16 mouse cellular contexts compared by ENCODE assay signal in genomic region chr17:14387261-14387660, GRCm38 (mm10).
"Had no signal": no experiment of that assay in that cellular context is flagged by ENCODE, and none has a peak within 500 bp of the region (broad histone marks: within the 10 kb centered on the region; RNA-seq: fewer than 3 reads in every experiment).

No protein-coding gene starts in this region.

- DNase-seq: kidney, adult 18-20 months; kidney, postnatal 10 days; kidney, postnatal 4 days; left cerebral cortex, postnatal 4 days; lung, postnatal 14 days; spleen, adult 18-20 months; thymus, adult 18-20 months; thymus, postnatal 14 days had no signal

- H3K4me3 ChIP-seq: intestine, embryonic 15.5 days; liver, embryonic 15.5 days; lung, embryonic 15.5 days; megakaryocyte, embryonic 14.5 days; midbrain, embryonic 12.5 days; neural tube, embryonic 12.5 days had no signal

- H3K4me2 ChIP-seq: intestine, embryonic 15.5 days; liver, embryonic 11.5 days; liver, embryonic 15.5 days; lung, embryonic 15.5 days; midbrain, embryonic 12.5 days; neural tube, embryonic 12.5 days had no signal

- H3K27ac ChIP-seq: intestine, embryonic 15.5 days; liver, embryonic 15.5 days; lung, embryonic 15.5 days; macrophage; midbrain, embryonic 12.5 days; neural tube, embryonic 12.5 days had no signal

- H3K9me3 ChIP-seq: intestine, embryonic 15.5 days; liver, embryonic 15.5 days; lung, embryonic 15.5 days; midbrain, embryonic 12.5 days; neural tube, embryonic 12.5 days had no signal

- H3K9ac ChIP-seq: intestine, embryonic 15.5 days; liver, embryonic 15.5 days; lung, embryonic 15.5 days; midbrain, embryonic 12.5 days; neural tube, embryonic 12.5 days had no signal

- ATAC-seq: intestine, embryonic 15.5 days had no signal

- H3K36me3 ChIP-seq: intestine, embryonic 15.5 days; liver, embryonic 15.5 days; lung, embryonic 15.5 days; midbrain, embryonic 12.5 days; neural tube, embryonic 12.5 days had no signal

- H3K4me1 ChIP-seq: liver, embryonic 15.5 days; lung, embryonic 15.5 days; megakaryocyte, embryonic 14.5 days; midbrain, embryonic 12.5 days; neural tube, embryonic 12.5 days had no signal

- H3K27me3 ChIP-seq: intestine, embryonic 15.5 days; liver, embryonic 15.5 days; lung, embryonic 15.5 days; megakaryocyte, embryonic 14.5 days; midbrain, embryonic 12.5 days; neural tube, embryonic 12.5 days had no signal
